Mouse (Mus musculus): ENCODE measurements at regions not wholly inside any gene's neighbourhood (a gene's known extent, or its start where the extent isn't known, plus 50 kb on each side); places are given as distances from the start of the nearest gene placed in this dataset.
"Not testable (repeated sequence)": the region's sequence is repeated elsewhere in the genome, so short reads cannot be mapped to it uniquely, and the experiment has no call there.

GRCm38 (mm10) chr8:96174996-96175395 is 286.6 kb upstream of the Got2 start:
- DNase-seq, result no peak

GRCm38 (mm10) chr8:96164933-96165332 is 276.6 kb upstream of the Got2 start:
- no peak for DNase-seq

GRCm38 (mm10) chr8:96159899-96160298 is 271.6 kb upstream of the Got2 start:
- DNase-seq, result no peak

- DNase-seq, result peak; percentile 30 to 80
These were observed 264.3 kb upstream of the Got2 start for GRCm38 (mm10) chr8:96152496-96153250.

GRCm38 (mm10) chr8:96152056-96152455 is 263.7 kb upstream of the Got2 start:
- no peak for DNase-seq

GRCm38 (mm10) chr8:96151065-96151472 is 262.7 kb upstream of the Got2 start:
- DNase-seq, result no peak

GRCm38 (mm10) chr8:96132183-96132582 is 243.8 kb upstream of the Got2 start:
- DNase-seq, result no peak

GRCm38 (mm10) chr8:96128329-96128728 is 240.0 kb upstream of the Got2 start:
- no peak for DNase-seq

- DNase-seq, result no peak
These were observed 212.5 kb upstream of the Got2 start for GRCm38 (mm10) chr8:96100817-96101216.

- no peak for DNase-seq
These were observed 204.6 kb upstream of the Got2 start for GRCm38 (mm10) chr8:96092931-96093330.

- DNase-seq, result no peak
These were observed 201.9 kb upstream of the Got2 start for GRCm38 (mm10) chr8:96090231-96090630.

- no peak for DNase-seq
These were observed 180.0 kb upstream of the Got2 start for GRCm38 (mm10) chr8:96068306-96068705.

GRCm38 (mm10) chr8:96047686-96048085 is 159.3 kb upstream of the Got2 start:
- DNase-seq, result no peak

GRCm38 (mm10) chr8:96042335-96042734 is 154.0 kb upstream of the Got2 start:
- no peak for DNase-seq

GRCm38 (mm10) chr8:96040216-96040615 is 151.9 kb upstream of the Got2 start:
- peak; percentile 24 to 44 for DNase-seq

GRCm38 (mm10) chr8:96018742-96019141 is 130.4 kb upstream of the Got2 start:
- not testable (repeated sequence) for DNase-seq

- DNase-seq, result no peak
These were observed 123.7 kb upstream of the Got2 start for GRCm38 (mm10) chr8:96012002-96012401.

- DNase-seq, result no peak
These were observed 103.6 kb upstream of the Got2 start for GRCm38 (mm10) chr8:95991826-95992463.

- DNase-seq, result no peak
These were observed 100.5 kb upstream of the Got2 start for GRCm38 (mm10) chr8:95988616-95989380.

GRCm38 (mm10) chr8:95987011-95987440 is 98.7 kb upstream of the Got2 start:
- no peak for DNase-seq

GRCm38 (mm10) chr8:95986410-95986809 is 98.1 kb upstream of the Got2 start:
- no peak for DNase-seq

GRCm38 (mm10) chr8:95983690-95984089 is 95.3 kb upstream of the Got2 start:
- no peak for DNase-seq

- no peak for DNase-seq
These were observed 92.1 kb upstream of the Got2 start for GRCm38 (mm10) chr8:95980405-95980804.

GRCm38 (mm10) chr8:95979223-95979622 is 90.9 kb upstream of the Got2 start:
- DNase-seq, result peak in 1 of 2 experiments; percentile 43
